Mouse (Mus musculus) ovary, postnatal 14 days (tissue): ENCODE results near the gene Pitpna.
"Not testable (repeated sequence)": the region's sequence is repeated elsewhere in the genome, so short reads cannot be mapped to it uniquely, and the experiment has no call there.

Experiments used
- DNase-seq: peaks from one replicate; pipeline ENCODE4 v3.0.0; 2022; ENCODE audit warnings: low spot score

Gene Pitpna

DNA sequence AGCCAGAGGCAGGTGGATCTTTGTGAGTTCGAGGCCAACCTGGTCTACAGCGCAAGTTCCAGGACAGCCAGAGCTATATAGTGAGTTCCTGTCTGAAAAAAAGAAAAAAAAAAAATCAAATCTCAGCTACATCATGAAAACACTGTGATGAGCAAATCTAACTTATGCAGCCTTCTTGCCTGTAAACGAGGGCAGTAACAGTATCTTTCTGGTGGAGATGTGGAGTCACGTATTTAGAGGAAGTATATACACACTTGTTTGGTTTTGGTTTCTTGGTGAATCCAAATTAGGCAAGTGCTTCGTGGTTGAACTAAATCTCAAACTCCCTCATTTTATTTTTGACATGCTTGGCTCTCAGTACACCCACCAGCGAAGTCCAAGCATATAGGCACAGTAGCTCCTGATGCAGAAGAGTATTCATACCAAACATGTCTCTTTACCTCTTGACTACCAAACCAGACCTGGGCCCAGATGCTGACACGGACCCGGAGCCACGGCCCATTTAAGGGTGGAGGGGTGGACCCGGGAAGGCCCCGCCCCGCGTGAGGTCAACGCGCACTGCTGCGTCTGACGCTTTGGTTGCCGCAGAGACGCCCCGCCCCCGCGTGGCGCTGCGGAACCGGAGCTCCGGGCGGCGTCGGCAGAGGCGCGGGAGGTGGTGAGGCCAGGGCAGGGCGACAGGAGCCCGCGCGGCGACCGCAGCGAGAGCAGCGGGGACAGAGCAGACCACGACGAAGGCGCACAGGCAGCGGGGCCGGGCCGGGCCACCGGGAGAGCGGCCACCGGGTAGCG lies at the start of gene Pitpna:
Gene Pitpna, plus strand, starts transcription at position 605 of the 792 bp plus-strand sequence.
- DNase-seq: peak; percentile 94

DNA sequence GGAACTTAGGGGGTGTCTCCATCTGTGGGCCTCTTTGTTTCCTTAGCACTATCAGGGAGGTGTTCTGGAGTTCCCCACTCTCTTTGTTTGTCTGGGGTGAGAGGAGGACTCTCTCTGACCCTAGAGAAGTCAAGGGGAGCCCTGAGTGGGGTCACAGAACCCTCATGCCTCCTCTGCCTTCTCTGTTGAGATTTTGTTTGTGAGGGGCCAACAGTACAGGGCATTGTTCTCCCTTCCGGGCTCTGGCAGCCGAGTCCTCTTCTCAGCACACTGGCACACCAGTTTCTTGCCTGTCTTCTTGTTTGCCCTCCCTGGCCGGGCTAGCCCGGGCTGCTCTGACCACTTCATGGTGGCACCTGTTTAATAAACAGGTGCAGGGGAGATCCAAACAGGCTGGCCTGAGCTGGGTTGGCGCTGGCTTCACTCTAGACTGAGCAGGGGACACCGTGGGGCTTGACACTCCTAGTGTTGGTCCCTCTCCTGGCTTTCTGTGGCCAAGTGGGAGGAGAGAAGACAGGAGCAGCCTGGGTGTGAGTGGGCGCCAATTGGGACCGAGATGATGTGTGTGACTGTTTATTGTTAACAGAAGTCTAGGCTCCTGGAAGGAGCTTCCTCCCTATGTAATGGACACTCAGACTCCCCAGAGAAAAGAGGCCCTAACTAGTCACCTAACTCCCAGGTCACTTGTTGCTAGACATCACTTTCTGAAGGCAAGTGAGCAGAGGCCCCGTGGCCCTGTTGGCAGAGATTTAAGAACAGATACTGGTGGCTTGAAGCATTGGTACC lies 49.5 kb upstream of the Pitpna start:
- no peak for DNase-seq

DNA sequence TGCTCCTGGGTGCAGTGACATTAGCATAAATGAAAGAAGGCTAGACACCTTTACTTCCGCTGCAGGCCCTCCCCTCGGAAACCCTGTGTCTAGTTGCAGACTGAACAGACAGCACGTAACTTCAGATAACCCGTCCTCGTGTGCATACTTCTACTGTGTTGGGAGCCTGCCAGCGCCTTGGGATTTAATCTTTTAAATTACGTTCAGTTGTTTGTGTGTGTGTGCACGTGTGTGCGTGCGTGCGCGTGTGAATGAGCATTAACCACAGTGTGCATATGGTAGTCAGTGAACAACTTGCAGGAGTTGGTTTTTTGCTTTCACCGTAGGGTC lies 49.0 kb upstream of the Pitpna start:
- DNase-seq: no peak

DNA sequence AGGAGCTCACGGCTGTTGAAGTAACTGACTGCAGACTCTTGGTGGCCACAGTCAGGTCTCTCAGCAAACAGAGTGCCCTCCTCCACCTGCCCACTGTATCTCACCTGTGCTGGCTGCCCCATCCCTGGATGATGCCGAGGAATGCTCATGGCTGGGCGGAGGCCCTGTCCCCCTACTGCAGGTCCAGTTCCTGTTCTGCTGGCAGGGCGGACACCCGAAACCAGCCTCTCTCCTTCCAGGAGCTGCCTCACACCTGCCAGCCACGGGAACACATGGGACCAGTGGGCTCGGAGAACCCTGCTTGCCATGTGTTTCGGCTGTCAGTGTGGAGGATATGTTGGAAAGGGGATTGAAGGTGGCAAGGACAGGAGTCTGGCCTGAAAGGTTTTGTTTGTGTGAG lies 47.7 kb upstream of the Pitpna start:
- no peak for DNase-seq

DNA sequence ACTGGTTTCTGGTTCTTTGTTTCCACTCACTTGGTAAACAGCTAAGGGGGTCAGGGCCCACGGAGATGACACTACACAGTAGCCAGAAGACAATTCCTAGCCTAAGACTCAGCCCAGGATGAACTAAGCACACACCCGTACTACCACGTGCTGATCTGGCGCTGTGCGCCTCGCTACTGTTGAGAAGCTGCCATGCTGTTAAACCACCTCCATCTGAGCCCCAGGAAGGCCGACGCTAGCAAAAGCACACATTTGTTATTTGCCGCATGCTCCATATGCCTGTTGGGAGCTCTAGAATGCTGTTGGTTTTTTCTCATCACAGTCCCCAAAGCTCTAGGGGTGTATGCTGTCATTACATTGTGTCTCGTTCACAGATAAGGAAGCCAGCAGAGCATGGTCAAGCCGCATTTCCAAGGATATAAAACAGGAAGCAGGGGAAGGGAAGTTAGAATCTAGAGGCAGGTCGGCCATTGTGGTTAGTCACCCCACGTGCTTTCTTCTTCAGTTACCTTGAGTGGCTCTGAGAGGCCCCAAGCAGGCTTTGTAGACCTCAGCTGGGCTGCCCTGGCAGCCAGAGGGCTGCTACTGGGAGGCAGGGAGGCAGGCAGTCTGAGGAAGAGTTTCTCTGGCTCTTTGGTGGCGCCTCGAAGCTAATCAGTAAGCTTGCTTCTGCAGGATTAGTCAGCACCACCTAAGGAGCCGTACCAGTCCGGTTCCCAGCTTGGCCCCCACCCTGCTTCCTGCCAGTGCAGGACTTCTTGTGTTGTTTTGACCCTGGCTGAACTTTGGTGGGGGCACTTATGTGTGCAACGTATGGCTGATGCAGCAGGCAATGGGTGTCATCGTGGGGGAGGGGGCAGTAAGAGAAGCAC lies 47.0 kb upstream of the Pitpna start:
- no peak for DNase-seq

DNA sequence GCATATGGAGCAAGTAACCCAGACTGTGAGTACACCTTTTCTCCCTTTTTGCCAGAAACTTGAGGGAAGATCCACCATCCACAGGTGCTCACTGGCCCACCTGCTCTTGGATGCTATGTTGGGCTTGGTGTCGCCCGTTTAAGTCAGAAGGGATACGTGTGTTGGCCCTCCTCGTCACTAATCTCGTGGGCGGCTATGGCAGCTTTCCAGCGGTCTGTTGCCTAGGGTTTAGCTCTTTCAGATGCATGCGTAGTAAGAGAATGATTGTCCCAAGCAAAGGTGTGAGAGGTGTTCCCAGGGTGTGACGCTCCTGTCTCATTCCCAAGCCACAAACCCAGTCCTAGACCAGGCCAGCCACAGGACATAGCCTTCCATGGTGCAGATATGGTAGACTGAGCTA lies 43.2 kb upstream of the Pitpna start:
- DNase-seq: no peak

DNA sequence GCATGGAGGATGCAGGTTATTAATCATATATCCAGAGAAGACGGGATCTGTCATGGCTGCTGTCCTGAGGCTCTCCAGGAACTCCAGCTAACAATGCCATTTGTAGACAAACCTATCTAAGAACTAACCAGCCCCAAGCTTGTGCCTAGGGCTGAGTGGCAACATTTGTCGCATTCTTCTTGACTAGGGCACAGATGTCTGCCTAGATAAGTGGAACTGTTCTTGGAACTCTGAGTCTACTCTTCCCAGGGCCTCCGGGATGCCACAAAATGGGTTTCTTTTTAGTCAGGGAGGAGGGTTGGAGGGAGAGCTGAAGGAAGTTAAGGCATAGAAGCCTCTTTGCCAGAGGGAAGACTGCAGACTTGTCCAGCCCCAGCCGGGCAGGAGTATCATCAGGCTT lies 41.8 kb upstream of the Pitpna start:
- no peak for DNase-seq

DNA sequence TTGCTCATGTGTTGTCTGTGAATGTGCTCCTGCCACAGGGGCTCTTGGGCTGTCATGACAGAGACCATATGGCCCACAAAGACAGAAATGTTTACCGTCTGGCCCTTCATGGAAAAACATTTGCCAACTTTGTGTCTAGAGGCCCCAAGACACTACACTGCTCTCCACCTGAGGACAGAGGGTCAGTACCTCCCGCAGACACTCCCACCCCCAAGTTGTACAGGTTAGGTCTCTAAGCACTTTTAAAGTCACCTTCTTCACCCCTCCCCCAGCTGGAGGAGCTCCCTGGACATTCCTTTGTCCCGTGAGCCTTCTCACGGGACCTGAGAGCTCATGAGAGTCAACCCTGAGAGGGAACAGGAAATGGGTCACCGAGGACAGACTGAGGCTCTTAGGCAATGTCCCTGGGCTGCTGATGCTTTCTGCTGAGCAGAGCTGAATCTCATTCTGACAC lies 38.2 kb upstream of the Pitpna start:
- no peak for DNase-seq

DNA sequence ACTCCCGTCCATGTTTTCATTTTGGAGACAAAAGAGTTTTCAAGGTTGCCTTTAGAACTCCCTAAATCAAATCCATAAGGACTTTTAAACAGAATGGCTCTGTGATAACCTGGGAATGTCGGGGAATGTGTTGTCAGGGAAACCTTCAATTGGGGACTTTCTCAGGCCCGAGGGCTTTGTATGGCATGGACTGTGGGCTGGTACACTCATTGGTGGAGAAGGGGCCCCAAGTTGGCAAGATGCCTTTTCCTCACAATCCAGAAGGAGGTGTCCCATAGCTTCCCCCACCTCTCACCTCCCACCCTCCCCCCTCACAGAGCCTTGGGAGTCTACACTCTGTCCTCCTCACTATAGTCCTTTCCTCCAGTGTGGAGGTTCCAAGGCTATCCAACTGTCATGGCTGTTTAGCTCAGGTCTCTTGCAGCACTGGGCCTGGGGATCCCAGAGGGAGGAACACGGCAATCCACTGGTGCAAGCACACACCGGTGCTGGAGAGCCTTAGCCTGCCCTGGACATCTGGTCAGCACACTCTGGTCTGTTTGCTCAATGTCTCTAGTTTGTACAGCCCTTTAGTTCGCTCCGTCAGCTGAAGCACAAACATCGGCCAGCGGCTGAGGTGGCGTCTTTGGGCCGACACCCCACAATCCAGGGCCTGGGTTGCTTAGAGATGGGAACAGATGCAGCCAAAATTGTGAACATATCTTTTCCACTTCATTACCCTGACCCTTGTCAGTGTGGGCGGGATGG lies 37.5 kb upstream of the Pitpna start:
- no peak for DNase-seq

DNA sequence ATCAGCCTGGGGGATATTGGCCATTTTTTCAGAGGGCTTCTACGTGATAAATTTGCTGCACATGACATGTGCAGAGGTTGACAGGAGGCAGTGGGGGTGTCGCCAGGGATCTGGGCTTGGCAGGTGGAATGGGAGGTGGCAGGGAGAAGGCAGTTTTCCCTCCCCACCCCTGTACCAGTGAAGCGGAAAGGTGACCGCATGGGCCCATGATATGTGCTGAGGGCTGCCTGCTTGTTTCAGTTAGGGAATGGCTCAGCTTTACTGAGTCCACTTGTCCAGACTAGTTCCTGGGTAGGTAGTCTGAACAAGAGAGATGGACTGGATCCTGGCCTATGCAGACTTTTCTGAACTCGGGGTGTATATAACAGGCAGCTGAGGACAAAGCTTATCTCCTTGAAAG lies 36.6 kb upstream of the Pitpna start:
- no peak for DNase-seq

DNA sequence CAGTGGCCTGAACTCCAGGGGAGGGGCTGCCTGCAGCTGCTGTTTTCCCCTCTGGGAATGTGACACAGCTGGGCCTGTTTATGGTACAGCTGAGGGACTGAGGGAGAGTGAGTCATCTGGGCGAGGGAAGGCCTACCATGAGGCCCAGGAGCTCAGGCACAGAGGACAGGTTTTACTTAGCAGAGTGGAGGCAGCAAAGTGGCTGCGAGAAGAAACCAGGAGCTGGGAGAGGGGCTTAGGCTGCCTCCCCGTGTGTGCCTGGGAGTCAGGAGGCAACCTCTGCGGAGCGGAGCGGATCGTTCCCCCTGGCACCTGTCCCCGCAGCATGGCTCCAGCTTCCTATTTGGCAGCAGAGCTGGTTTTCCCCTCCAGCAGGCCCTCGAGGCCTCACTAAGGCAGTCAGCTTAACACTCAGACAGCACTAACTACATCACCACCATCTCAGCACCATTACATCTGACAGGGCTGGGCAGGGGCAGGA lies 35.9 kb upstream of the Pitpna start:
- no peak for DNase-seq

DNA sequence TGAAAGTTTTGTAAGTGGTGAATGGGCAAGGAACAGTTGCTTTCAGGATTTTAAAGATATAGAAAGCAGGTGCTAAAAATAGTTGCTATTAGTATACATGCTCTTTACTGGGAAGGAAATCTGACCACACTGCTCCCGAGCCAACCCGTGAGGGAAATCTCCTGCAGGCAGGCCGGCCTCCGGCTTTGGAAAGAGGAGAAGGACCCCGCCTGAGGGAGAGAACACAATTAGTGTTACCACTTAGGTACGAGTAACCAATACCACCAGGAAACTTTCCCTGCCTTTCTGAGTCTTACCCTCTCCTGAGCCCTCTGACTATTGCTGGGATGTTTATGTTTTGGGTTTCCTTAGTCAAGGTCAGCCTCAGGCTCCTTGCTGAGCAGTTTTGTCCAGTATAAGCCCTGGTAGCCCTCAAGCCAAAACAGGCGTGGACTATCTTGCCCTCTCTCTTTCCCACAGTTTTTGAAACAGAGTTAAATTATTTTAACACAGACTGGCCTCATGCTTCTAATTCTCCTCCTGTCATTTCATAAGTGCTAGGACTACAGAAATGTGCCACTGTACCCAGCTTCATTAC lies 34.9 kb upstream of the Pitpna start:
- no peak for DNase-seq

DNA sequence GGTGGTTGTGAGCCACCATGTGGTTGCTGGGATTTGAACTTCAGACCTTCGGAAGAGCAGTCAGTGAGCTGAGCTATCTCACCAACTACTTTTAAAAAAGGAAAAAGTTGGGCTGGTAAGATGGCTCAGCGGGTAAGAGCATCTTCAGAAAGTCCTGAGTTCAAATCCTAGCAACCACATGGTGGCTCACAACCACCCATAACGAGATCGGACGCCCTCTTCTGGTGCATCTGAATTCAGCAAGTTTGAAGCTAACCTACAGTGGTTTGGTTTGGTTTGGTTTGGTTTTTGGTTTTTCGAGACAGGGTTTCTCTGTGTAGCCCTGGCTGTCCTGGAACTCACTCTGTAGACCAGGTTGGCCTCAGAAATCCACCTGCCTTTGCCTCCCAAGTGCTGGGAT lies 31.9 kb upstream of the Pitpna start:
- DNase-seq: not testable (repeated sequence)

DNA sequence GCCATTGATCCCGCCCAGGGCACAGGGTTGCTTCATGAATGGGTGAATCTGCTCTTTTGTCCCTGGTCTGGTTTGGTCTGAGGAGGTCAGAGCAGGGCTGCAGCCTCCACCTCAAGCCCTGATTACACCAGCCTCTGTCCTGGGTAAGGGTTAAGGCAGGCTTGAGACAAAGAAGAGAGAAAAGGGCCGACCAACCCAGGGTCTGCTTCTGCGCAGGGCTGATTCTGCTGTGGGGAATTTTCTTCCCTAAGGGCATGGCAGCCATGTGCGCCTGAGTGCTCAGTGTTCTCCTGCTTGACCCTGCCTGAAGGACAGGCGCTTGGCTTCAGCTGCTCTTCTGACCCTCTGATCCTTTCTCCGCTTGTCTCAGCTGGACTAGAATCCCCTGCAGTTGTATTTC lies 30.8 kb upstream of the Pitpna start:
- no peak for DNase-seq

DNA sequence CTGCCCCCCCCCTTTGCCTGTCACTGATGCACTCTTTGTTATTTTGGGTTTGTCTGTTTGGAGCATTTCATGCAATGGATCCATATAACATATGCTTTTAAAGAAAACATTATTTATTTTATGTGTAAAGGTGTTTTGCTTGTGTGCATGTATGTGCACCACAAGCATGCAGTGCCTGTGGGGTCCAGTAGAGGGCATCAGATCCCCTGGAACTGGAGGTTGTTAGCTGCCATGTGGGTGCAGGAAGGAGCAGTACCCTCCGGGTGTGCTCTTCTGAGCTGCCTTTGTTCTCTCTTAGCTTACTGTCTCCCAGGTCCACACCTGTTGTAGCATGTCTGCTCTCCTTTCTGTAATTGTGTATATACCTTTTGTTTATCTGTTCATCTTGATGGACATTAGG lies 29.8 kb upstream of the Pitpna start:
- DNase-seq: no peak

DNA sequence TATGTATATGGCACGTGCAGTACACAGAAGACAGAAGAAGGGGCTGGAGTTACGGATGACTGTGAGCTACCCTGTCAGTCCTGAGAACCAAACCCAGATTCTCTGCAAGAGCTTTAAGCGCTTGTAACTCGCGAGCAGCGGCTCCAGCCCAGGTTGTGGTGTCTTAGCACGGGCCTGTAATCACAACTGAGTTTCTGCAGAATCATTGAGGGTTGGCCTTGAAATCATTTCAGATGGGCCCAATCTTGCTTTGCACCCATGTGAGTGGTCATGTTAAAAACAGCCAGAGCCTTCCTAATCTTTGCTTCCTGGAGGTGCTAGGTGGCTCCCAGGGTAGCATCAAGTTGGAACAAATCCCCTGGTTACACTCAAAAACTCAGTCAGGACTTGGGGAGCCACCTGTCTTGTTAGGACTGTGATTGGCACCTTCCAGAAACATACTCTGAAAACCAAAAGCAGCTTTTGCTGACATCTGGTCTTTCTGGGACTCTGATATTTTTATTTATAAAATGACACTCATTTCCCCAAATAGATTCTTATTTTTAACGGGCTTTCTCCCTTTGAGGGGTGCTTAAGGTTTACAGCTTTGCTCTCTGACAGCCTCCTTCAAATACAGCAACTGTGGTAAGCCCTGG lies 27.9 kb upstream of the Pitpna start:
- DNase-seq: no peak

DNA sequence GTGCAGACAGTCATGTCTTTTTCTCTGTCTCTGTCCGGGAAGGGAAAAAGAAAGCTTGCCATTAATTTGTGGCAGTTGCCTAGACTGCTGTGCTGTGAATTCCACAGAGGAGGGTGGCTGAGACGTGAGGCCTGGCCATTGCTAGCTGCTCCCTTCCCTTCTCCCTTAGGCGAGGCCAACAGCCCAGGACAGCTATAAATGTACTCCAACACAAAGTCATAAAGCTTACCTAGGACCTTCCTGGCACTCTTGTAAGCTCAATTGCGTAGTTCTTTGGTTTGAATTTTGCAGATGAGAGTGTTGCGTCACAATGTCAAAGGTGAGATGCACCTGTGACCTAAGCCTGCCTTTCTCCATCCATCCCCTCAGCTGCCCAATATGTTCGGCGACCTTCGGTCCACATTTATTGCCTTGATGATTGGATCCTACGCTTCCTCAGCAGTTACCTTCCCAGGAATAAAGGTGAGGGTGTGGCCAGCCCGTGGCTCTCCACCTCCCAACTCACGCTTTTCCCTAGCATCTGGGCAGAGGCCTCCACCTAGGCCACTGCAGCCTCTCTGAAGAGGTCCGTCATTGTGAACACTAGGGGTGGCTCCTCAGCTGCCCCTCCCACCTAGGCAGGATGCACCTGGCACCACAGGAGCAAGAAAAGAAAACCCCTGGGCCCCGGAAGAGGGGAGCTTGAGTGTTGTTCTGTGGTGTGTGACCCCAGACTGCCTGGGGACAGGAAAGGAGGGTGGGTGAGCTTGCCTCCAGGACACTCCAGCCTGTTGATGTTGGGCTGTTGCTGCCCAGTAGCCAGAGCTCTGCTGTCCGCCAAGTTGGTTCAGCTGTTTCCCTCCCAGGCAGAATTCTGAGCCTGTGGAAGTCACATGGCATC lies 27.1 kb upstream of the Pitpna start:
- DNase-seq: no peak

DNA sequence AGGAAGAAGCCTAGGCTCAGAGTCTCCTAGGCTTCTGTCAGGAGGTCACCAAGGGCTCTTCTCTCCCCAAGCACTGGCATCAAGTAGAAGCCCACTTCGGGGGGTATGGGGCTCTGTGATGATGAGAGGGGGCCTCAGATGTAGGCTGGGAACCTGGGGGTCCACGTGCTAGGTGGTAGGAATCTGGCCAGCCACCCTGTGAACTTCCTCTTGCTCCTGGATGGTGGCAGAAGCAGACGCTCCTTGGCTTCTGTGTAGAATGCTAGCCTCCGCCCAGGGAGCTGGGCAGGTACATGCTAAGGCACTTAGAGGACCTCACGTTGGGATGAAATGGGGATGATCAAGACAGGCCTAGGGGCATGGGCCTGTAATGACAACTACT lies 26.5 kb upstream of the Pitpna start:
- DNase-seq: no peak

DNA sequence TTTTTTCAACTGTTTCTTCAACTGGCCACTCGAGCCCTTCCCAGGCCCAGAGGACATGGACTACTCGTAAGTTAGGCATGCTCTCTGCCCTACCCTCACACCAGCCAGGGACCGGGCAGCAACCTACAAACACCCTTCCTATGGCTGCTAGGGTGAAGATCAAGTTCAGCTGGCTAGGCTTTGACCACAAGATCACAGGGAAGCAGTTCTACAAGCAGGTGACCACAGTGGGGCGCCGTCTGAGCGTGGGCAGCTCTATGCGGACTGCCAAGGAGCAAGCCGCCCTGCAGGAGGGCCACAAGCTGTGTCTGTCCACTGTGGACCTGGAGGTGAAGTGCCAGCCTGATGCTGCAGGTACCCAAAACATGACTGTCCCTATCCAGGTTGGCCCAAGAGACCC lies 25.1 kb upstream of the Pitpna start:
- no peak for DNase-seq
